Mouse (Mus musculus): ENCODE data around the gene Clrn2. TPM values are rescaled to one million over a fixed set of nuclear protein-coding genes. Genes with fewer than 3 reads are reported as not detected.

The Clrn2 gene
- polyA plus RNA-seq, 1 experiment from 2014 or later = not detected

- peak overlapping the region; percentile 95 for H3K4me2 ChIP-seq (ENCODE audit: low read depth, low read length)
- no peak overlapping the region; the same call in 1 of the 2 replicates for H3K9ac ChIP-seq (ENCODE audit: low read depth, low read length)
- no peak overlapping the region for H3K27ac ChIP-seq (ENCODE audit: low read length)
- WGBS (ENCODE audit: insufficient replicate concordance) = 54% methylated on average over 5 of the region's 5 CpGs
- no peaks in the 10 kb centered on the region for H3K36me3 ChIP-seq (ENCODE audit: control insufficient read depth, insufficient read depth)
- peak overlapping the region; percentile 69 for H3K4me3 ChIP-seq (ENCODE audit: low read depth, low read length)
- no peak for ATAC-seq (ENCODE audit: low read depth)
- H3K9me3 ChIP-seq (replicated peaks; ENCODE audit: control insufficient read depth, low read length) = no peaks in the 10 kb centered on the region
- no peaks in the 10 kb centered on the region for H3K27me3 ChIP-seq (ENCODE audit: control insufficient read depth, insufficient read depth, low read depth, low read length)
- peaks cover 16% of the 10 kb centered on the region for H3K4me1 ChIP-seq (ENCODE audit: control insufficient read depth, low read depth, low read length)
Measured at GRCm38 (mm10) chr5:45448676-45449075, 4.9 kb upstream of the Clrn2 start.

- H3K27me3 ChIP-seq (ENCODE audit: control insufficient read depth, insufficient read depth, low read depth, low read length) = no peaks in the 10 kb centered on the region
- peak overlapping the region; percentile 81 for H3K27ac ChIP-seq (ENCODE audit: low read length)
- 2% methylated on average over 8 of the region's 8 CpGs for WGBS (ENCODE audit: insufficient replicate concordance)
Measured at GRCm38 (mm10) chr5:45449206-45449605, 4.3 kb upstream of the Clrn2 start.

GRCm38 (mm10) chr5:45449831-45450716 lies 3.5 kb upstream of the Clrn2 start, which contains the start of gene Qdpr:
Gene Qdpr (minus strand): TSS chr5:45450236.
- peak within 1 kb of the TSS; percentile 81 for H3K27ac ChIP-seq (ENCODE audit: low read length)
- peaks cover 16% of the 10 kb centered on the region for H3K4me1 ChIP-seq (ENCODE audit: control insufficient read depth, low read depth, low read length)
- no peaks in the 10 kb centered on the region for H3K36me3 ChIP-seq (ENCODE audit: control insufficient read depth, insufficient read depth)
- H3K4me2 ChIP-seq (ENCODE audit: low read depth, low read length) = peak within 1 kb of the TSS; percentile 95
- ATAC-seq (ENCODE audit: low read depth) = peak; percentile 98
- H3K4me3 ChIP-seq (ENCODE audit: low read depth, low read length) = peak within 1 kb of the TSS; percentile 69
- under 1% methylated on average over 70 of the region's 70 CpGs for WGBS (ENCODE audit: insufficient replicate concordance)
- peak within 1 kb of the TSS; percentile 68 for H3K9ac ChIP-seq (ENCODE audit: low read depth, low read length)
- no peaks in the 10 kb centered on the region for H3K27me3 ChIP-seq (ENCODE audit: control insufficient read depth, insufficient read depth, low read depth, low read length)
- no peaks in the 10 kb centered on the region for H3K9me3 ChIP-seq (replicated peaks; ENCODE audit: control insufficient read depth, low read length)

More at GRCm38 (mm10) chr5:45449206-45449605, 4.3 kb upstream of the Clrn2 start:
- Histone ChIP-seq H3K4me2 (ENCODE audit: low read depth, low read length) (peak overlapping the region; percentile 95), H3K9me3 (replicated peaks; ENCODE audit: control insufficient read depth, low read length) (no peaks in the 10 kb centered on the region), H3K4me3 (ENCODE audit: low read depth, low read length) (peak overlapping the region; percentile 69), H3K36me3 (ENCODE audit: control insufficient read depth, insufficient read depth) (no peaks in the 10 kb centered on the region), H3K4me1 (ENCODE audit: control insufficient read depth, low read depth, low read length) (peaks cover 16% of the 10 kb centered on the region), H3K9ac (ENCODE audit: low read depth, low read length) (peak overlapping the region; percentile 68; the same call in 1 of the 2 replicates)
- no peak for ATAC-seq (ENCODE audit: low read depth)

- Histone ChIP-seq H3K27ac (ENCODE audit: low read length) (no peak overlapping the region), H3K4me3 (ENCODE audit: low read depth, low read length) (no peak overlapping the region), H3K4me1 (ENCODE audit: control insufficient read depth, low read depth, low read length) (peaks cover 3% of the 10 kb centered on the region), H3K9ac (ENCODE audit: low read depth, low read length) (no peak overlapping the region), H3K9me3 (replicated peaks; ENCODE audit: control insufficient read depth, low read length) (no peaks in the 10 kb centered on the region), H3K27me3 (ENCODE audit: control insufficient read depth, insufficient read depth, low read depth, low read length) (no peaks in the 10 kb centered on the region), H3K4me2 (ENCODE audit: low read depth, low read length) (no peak overlapping the region), H3K36me3 (ENCODE audit: control insufficient read depth, insufficient read depth) (no peaks in the 10 kb centered on the region)
- 41% methylated on average over 9 of the region's 9 CpGs for whole genome bisulfite sequencing (ENCODE audit: insufficient replicate concordance)
- ATAC-seq (ENCODE audit: low read depth) = no peak
Measured at GRCm38 (mm10) chr5:45454456-45454855, 905 bp downstream of the Clrn2 start.

- ATAC-seq (ENCODE audit: low read depth) = no peak
- no peaks in the 10 kb centered on the region; the same call in 1 of the 2 replicates for H3K27me3 ChIP-seq (ENCODE audit: control insufficient read depth, insufficient read depth, low read depth, low read length)
- no peak overlapping the region for H3K4me2 ChIP-seq (ENCODE audit: low read depth, low read length)
- H3K27ac ChIP-seq (ENCODE audit: low read length) = no peak overlapping the region
- no peak overlapping the region for H3K4me3 ChIP-seq (ENCODE audit: low read depth, low read length)
- 28% methylated on average over 7 of the region's 7 CpGs for WGBS (ENCODE audit: insufficient replicate concordance)
- no peaks in the 10 kb centered on the region for H3K9me3 ChIP-seq (replicated peaks; ENCODE audit: control insufficient read depth, low read length)
- no peak overlapping the region for H3K9ac ChIP-seq (ENCODE audit: low read depth, low read length)
- H3K4me1 ChIP-seq (ENCODE audit: control insufficient read depth, low read depth, low read length) = no peaks in the 10 kb centered on the region
- no peaks in the 10 kb centered on the region for H3K36me3 ChIP-seq (ENCODE audit: control insufficient read depth, insufficient read depth)
Measured at GRCm38 (mm10) chr5:45472880-45473450, 19.4 kb downstream of the Clrn2 start.

- no peak overlapping the region for H3K27ac ChIP-seq (ENCODE audit: low read length)
- no peak overlapping the region for H3K9ac ChIP-seq (ENCODE audit: low read depth, low read length)
- 62% methylated on average over 1 of the region's 1 CpGs for WGBS (ENCODE audit: insufficient replicate concordance)
- no peak overlapping the region for H3K4me3 ChIP-seq (ENCODE audit: low read depth, low read length)
- no peaks in the 10 kb centered on the region for H3K36me3 ChIP-seq (ENCODE audit: control insufficient read depth, insufficient read depth)
- no peaks in the 10 kb centered on the region for H3K4me1 ChIP-seq (ENCODE audit: control insufficient read depth, low read depth, low read length)
- ATAC-seq (ENCODE audit: low read depth) = no peak
- H3K27me3 ChIP-seq (ENCODE audit: control insufficient read depth, insufficient read depth, low read depth, low read length) = no peaks in the 10 kb centered on the region; the same call in 1 of the 2 replicates
- H3K9me3 ChIP-seq (replicated peaks; ENCODE audit: control insufficient read depth, low read length) = no peaks in the 10 kb centered on the region
- no peak overlapping the region for H3K4me2 ChIP-seq (ENCODE audit: low read depth, low read length)
Measured at GRCm38 (mm10) chr5:45473521-45473920, 20.0 kb downstream of the Clrn2 start.

GRCm38 (mm10) chr5:45474215-45474614 lies 20.7 kb downstream of the Clrn2 start:
- H3K4me3 ChIP-seq (ENCODE audit: low read depth, low read length) = no peak overlapping the region
- no peaks in the 10 kb centered on the region for H3K4me1 ChIP-seq (ENCODE audit: control insufficient read depth, low read depth, low read length)
- H3K27me3 ChIP-seq (ENCODE audit: control insufficient read depth, insufficient read depth, low read depth, low read length) = no peaks in the 10 kb centered on the region; the same call in 1 of the 2 replicates
- no peaks in the 10 kb centered on the region for H3K9me3 ChIP-seq (replicated peaks; ENCODE audit: control insufficient read depth, low read length)
- no peak for ATAC-seq (ENCODE audit: low read depth)
- no peak overlapping the region for H3K27ac ChIP-seq (ENCODE audit: low read length)
- no peak overlapping the region for H3K4me2 ChIP-seq (ENCODE audit: low read depth, low read length)
- WGBS (ENCODE audit: insufficient replicate concordance) = 18% methylated on average over 6 of the region's 6 CpGs
- H3K9ac ChIP-seq (ENCODE audit: low read depth, low read length) = no peak overlapping the region
- no peaks in the 10 kb centered on the region for H3K36me3 ChIP-seq (ENCODE audit: control insufficient read depth, insufficient read depth)

GRCm38 (mm10) chr5:45474758-45475157 lies 21.2 kb downstream of the Clrn2 start:
- Histone ChIP-seq H3K4me2 (ENCODE audit: low read depth, low read length) (no peak overlapping the region), H3K9me3 (replicated peaks; ENCODE audit: control insufficient read depth, low read length) (no peaks in the 10 kb centered on the region), H3K27me3 (ENCODE audit: control insufficient read depth, insufficient read depth, low read depth, low read length) (no peaks in the 10 kb centered on the region; the same call in 1 of the 2 replicates), H3K4me3 (ENCODE audit: low read depth, low read length) (no peak overlapping the region), H3K27ac (ENCODE audit: low read length) (no peak overlapping the region), H3K4me1 (ENCODE audit: control insufficient read depth, low read depth, low read length) (no peaks in the 10 kb centered on the region), H3K36me3 (ENCODE audit: control insufficient read depth, insufficient read depth) (no peaks in the 10 kb centered on the region), H3K9ac (ENCODE audit: low read depth, low read length) (no peak overlapping the region)
- WGBS (ENCODE audit: insufficient replicate concordance) = 50% methylated on average over 3 of the region's 4 CpGs
- no peak for ATAC-seq (ENCODE audit: low read depth)

- WGBS (ENCODE audit: insufficient replicate concordance) = 86% methylated on average over 5 of the region's 5 CpGs
- Histone ChIP-seq H3K27ac (ENCODE audit: low read length) (no peak overlapping the region), H3K9me3 (replicated peaks; ENCODE audit: control insufficient read depth, low read length) (no peaks in the 10 kb centered on the region), H3K4me1 (ENCODE audit: control insufficient read depth, low read depth, low read length) (no peaks in the 10 kb centered on the region), H3K4me2 (ENCODE audit: low read depth, low read length) (no peak overlapping the region), H3K4me3 (ENCODE audit: low read depth, low read length) (no peak overlapping the region), H3K27me3 (ENCODE audit: control insufficient read depth, insufficient read depth, low read depth, low read length) (no peaks in the 10 kb centered on the region; the same call in 1 of the 2 replicates), H3K9ac (ENCODE audit: low read depth, low read length) (no peak overlapping the region), H3K36me3 (ENCODE audit: control insufficient read depth, insufficient read depth) (no peaks in the 10 kb centered on the region)
- ATAC-seq (ENCODE audit: low read depth) = no peak
Measured at GRCm38 (mm10) chr5:45475771-45476170, 22.2 kb downstream of the Clrn2 start.
